Mouse (Mus musculus) megakaryocyte, embryonic 14.5 days (primary cell): ENCODE measurements around the gene Fbxw8.

Source experiments
- FLI1 ChIP-seq: IDR thresholded peaks from 2 replicates; pipeline ENCODE4 v1.6.1; 2012; ENCODE audit warnings: low read length, inconsistent platforms, mixed read lengths
- GATA1 ChIP-seq: IDR thresholded peaks from 3 replicates; pipeline ENCODE4 v1.6.1; 2012; ENCODE audit warnings: mixed read lengths, low read length, inconsistent platforms, borderline replicate concordance

- TF ChIP-seq GATA1 (no peak), FLI1 (no peak)
Observed at GRCm38 (mm10) chr5:118029420-118029819, 125.8 kb downstream of the Fbxw8 start.
